Mouse (Mus musculus) mouse embryonic stem cell (cell line): ENCODE measurements around the gene Irf2.

Source experiments
- in situ Hi-C, 2 experiments: fragments of 300-500 bp; cut with MboI; formaldehyde crosslinking; loops; 1 replicate in 1 of 2; 3 replicates in 1 of 2; pipeline ENCODE4 v1.14.3; 2019 to 2020; ENCODE audit warnings: low sequenced_read_pairs in 2 of 2, low pct_unique_long_range_greater_than_20kb in 1 of 2, mixed read lengths in 1 of 2; ENCODE audit not compliant: unreplicated experiment in 1 of 2

Irf2 gene

GRCm38 (mm10) chr8:46785926-46786325, 46.4 kb downstream of the Irf2 start:
- in situ Hi-C loops: no loop called here

- in situ Hi-C loops: no loop called here
These were observed 49.8 kb downstream of the Irf2 start for GRCm38 (mm10) chr8:46789091-46789881.

DNA sequence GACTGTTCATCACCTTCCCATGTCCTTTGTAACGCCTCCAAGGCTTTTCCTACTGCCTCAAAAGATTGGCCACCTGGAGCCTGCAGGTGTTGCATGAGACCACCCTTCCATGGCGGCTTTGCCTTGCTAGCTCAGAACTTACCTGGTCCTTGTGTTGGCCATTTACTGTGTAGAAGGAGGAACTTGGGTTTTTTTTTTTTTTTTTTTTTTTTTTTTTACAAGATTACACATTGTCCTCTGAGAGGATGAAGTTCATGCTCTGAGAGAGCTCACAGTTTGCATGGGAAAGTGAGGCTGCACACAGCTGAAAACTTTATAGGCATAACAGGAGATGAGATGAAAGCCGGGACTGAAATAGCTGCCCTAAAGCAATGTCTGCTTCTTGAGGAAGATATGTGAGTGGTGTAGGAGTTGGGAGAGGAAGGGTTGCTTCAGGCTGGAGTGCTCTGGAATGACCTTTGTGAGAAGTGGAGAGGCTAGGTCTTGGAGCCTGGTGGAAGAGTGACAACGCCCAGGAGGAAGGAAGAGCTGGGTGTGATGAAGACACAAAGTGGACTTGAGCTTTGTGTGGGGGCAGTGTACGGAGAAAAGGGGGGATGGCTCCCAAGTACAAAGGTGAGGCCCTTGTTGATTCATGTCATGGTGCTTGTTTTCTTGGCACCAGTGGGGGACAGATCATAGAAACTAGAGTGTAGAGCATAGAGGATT, 52.3 kb downstream of the Irf2 start:
- in situ Hi-C loops: no loop called here

GRCm38 (mm10) chr8:46792653-46793052, 53.1 kb downstream of the Irf2 start:
- in situ Hi-C loops: no loop called here

- in situ Hi-C loops: no loop called here
These were observed 53.7 kb downstream of the Irf2 start for GRCm38 (mm10) chr8:46793248-46793647.

GRCm38 (mm10) chr8:46794317-46794716, 54.8 kb downstream of the Irf2 start:
- in situ Hi-C loops: no loop called here

GRCm38 (mm10) chr8:46799212-46799611, 59.7 kb downstream of the Irf2 start:
- in situ Hi-C loops: no loop called here

GRCm38 (mm10) chr8:46799706-46800105, 60.2 kb downstream of the Irf2 start:
- in situ Hi-C loops: no loop called here

GRCm38 (mm10) chr8:46801153-46801684, 61.7 kb downstream of the Irf2 start:
- in situ Hi-C loops: no loop called here

DNA sequence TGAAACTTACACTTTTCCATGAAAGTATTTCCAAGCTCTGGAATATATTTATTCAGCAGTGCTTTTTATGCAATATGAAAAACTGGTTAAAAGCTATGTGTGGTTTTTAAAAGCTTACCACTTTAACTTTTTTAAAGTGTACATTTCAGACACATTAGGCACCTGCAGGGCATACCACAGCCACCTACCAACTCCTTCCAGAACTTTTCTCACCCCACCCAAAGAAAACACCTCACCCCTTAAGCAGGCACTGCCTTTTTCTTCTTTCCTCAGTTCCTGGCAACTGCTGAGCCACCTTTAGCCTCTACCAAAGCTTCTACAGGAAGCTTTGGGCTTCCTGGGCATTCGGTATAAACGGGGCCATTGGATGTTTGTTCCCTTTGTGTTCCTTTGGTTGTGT, 62.5 kb downstream of the Irf2 start:
- in situ Hi-C loops: no loop called here

DNA sequence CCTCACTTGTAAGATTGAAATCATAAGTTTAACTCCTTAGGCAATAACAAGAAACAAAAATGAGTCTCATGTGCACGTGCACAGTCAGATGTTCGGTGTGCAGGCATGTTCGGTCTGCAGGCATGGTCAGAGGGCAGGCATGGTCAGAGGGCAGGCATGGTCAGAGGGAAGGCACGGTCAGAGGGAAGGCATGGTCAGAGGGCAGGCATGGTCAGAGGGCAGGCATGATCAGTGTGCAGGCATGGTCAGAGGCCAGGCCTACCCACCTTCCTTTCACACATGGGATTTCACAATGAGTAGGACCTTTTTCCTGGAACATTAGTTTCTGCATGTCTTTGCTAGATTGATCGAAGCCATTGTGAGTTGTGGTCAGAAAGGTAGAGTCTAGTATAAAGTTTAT, 65.2 kb downstream of the Irf2 start:
- in situ Hi-C loops: no loop called here

DNA sequence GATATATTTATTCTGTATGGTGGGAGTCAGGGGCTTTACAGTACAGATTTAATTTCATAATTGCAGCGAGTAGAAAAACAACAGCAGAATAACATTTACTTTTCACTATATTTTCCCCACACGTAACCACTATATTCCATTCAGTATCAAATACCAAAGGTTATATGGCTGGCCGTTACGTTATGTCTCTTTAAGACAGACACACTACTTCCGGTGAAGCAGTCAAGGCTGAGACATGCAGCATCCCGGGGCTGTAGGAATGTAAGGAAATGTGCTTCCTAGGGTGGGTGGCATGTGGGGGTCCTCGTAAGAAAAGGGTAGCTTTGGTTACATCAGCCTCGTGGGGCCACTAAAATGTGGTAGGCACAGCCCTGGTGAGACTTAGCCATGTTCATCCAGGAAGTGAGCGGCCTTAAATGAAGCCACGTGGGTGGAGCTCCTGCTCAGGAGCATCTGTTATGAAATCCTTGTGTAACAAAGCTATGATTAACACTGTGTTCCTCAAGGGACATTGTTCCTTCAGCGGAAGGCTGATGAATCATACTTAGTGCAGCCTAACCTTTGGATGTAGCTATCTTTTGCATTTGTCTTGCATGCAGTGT, 71.6 kb downstream of the Irf2 start:
- in situ Hi-C loops: no loop called here

DNA sequence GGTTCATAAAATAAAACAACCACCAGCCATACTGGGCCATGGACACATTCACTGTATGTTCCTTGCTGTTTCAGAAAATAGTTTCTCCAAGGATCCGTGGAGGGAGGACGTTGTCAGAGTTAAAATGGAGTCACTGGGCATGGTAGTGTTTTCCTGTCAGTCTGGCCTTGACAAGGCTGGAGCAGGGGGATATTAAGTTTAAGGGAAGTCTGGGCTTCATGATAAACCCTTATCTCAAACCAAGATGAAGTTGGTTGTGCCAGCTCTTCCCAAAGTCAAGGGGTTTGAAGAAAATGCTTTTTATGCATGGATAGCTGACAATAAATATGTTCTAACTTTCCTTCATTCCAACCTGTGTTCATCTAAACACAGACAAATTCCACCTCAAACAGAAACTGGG, 72.4 kb downstream of the Irf2 start:
- in situ Hi-C loops: no loop called here

DNA sequence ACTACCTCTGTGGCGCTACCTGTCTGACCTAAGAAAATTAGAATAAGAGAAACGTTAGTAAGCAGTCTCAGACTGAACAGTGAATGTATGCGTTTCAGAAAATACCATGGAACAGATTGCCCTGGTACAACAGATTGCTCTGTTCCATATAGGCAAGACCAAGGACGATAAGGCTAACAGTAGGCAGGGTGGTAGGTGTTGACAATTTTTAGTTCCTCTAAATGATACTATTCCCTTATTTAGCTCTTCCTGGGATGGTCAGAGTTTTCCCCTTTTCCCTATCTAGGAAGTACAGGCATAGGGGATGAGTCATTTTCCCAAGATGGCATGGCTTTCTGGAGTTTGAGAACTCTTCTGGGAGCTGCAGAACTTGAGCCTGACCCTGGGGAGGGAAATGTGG, 73.4 kb downstream of the Irf2 start:
- in situ Hi-C loops: no loop called here

DNA sequence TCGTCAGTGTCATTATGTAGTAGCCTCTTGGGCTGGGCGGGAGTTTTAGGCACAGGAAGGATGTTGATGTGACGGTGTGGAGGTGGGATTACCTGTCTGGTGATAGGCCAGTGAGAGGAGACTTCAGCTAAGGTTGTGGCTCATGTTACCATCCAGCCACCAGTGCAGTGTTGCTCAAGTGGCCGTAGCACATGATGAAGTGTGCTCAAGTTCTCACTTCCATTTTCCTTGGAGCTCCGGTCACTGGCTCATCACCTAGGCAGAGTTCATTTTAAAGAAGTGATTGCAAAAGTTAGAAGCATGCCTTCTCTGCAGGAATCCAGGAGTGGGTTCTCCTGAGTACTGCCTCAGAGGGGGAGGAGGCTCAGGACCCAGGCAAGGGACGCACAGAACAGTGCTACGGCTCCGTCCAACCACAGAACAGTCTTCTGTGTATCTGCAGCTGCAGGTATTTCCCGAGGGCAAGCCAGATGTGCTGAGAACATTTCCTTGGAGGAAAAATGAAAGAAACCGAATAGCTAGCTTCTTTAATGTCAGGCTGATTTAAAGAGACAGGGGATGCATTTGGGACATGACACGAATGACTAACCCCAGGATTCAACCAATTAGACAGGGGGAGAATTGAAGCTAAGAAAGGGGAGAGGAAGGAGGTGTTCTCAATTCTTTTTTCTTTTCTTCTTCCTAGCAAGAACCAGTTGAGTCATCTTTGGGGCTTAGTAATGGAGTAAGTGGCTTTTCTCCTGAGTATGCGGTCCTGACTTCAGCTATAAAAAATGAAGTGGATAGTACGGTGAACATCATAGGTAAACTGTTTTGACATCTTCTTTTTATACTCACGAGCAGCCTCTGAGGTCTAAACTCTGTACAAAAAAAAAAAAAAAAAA, 78.8 kb downstream of the Irf2 start:
- in situ Hi-C loops: no loop called here

DNA sequence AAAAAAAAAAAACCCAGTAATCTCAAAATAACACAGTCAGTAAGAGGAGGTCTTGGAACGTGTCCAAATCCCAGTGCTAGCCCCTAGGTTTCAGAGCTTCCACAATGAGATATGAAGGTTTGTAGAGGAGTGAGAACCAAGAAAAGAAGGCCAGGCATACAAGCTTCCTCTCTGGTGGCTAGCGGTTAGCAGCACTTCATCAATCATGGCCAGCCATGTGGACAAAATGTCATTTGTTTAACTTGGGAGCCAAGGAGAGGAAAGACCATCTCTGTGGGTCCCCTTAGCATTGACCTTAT, 79.4 kb downstream of the Irf2 start:
- in situ Hi-C loops: no loop called here

DNA sequence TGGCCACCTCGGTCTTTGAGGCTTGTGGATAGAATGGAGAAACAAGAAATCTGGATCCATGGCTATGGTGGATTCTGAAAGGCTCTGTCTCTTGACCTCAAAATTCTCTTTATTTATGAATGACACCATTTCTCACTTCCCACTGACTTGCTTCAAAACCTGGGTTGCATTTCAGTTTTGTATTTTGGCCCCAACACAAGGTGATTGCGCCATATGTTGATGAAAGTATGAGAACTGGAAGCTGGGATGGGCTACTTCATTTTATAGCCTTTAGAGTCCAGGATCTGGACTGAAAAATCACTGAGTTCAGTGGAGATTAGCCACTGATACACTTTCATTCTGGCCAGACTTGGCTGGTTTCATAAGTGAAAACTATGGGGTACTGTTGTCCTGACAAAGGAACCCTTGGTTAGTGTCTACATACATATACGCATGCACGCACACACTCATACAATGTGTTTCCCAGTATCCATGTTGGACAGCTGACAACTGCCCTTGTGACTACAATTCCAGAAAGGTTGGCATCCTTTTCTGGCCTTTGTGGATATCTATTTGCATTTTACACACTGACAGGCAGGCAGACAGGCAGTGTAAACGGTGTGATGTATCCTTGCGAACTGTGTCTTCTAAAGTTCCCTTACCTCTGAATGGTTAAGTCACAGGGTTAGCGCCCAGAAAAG, 89.3 kb downstream of the Irf2 start:
- in situ Hi-C loops: no loop called here

DNA sequence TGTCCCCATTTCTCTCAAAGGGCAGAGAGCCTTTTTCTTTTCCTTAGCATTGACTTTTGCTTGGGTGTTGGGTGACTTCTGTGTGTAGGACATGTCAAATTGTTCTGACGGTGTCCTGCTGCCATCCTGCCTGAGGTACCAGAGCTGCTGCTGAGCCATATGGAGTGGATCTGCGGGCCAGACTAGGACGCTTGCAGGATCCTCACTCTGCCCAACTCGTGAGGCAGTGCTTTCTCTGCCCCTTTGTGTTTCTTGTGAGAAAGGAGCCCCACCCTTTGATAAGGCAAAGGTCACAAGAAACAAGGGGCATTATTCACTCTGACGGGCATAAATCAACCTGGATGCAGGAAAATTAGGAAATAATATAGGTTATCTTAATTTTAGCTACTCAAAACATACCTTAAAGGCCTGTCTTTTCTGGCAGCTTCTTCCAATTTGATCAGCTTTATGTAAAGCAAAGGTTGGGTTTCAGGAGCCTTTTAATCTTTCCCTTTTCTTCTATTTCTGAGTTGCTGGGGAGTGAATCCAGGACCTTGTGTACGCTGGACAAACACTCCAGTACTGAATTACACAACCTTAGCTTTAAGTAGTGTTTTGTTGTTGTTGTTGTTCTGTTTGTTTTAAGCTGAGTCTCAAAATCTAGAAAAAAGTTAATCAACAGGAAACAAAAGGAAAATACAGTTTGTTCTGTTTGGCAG, 90.0 kb downstream of the Irf2 start:
- in situ Hi-C loops: no loop called here
